Mouse (Mus musculus) inflammation-experienced regulatory T-cells (primary cell): Measurements from ENCODE around the gene Pdha1. TPM values are rescaled to one million over a fixed set of nuclear protein-coding genes. Genes with fewer than 3 reads are reported as not detected.

ENCODE experiments used
- polyA plus RNA-seq, 2 experiments: library from polyadenylated mRNA; unstranded; fragments of 100-300 nt; shearing (Covaris generic); gene quantifications; one replicate each; pipeline ENCODE4 v1.2.1; 2017

Pdha1 gene
- 100 to 1,000 TPM; 136 to 138 TPM for polyA plus RNA-seq

GRCm38 (mm10) chrX:160137861-160138717 lies at the start of gene Pdha1:
TSS of gene Pdha1 (minus strand) at chrX:160138413.

Other genes with a start within 250 kb of the Pdha1 start
- gene Map3k15, start 150.0 kb downstream of the Pdha1 start, polyA plus RNA-seq = 1 to 10 TPM; 1.2 to 2.6 TPM